Mouse (Mus musculus) left cerebral cortex, adult 9 months (tissue): ENCODE results near the gene Usp6nl.

ENCODE experiments used
- DNase-seq, 2 experiments: peaks; one replicate each; pipeline ENCODE4 v3.0.0; 2022; ENCODE audit warnings: low spot score in 2 of 2

Usp6nl gene

DNA sequence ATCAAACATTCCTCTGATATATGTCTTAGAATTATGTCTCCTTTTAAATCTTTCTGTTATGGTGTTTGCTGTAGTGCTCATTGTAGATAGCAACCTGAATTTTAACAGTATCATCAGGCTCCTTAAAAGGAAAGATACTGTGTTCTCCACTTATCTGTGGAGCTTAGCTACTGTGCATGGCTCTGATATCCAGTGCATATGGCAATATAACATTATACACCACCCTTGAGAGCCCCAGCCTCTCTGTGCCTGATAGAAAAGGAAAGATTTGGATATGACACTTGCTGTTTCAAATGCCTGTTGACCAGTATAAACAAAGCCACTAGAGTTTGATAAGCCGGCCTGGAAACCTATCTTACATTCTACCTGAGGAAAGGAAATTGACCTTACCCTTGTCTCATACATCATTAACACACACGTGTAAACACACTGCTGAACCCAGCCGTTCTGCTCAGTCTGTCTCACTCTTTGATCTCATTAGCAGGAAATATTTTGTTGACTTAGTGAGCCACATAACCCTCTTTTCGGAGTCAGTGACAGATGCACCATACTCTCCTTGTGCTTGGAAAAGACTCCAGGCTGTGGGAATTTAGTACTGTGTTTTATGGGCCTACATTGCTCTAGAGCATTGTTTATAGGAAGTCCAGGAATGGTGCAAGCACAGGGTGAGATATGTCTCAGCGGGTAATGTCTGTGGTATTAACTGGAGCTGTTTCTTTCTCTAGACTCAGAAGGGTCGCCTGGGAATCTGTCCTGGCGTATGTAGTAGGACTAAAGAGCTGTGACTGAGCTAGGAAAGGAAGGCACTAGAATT lies 9.1 kb downstream of the Usp6nl start:
- no peak for DNase-seq

- DNase-seq = no peak
Measured at GRCm38 (mm10) chr2:6333570-6333969, 11.1 kb downstream of the Usp6nl start.

- no peak for DNase-seq
Measured at GRCm38 (mm10) chr2:6334011-6334410, 11.5 kb downstream of the Usp6nl start.

GRCm38 (mm10) chr2:6335032-6335735 lies 12.7 kb downstream of the Usp6nl start:
- DNase-seq = no peak

GRCm38 (mm10) chr2:6336013-6336412 lies 13.5 kb downstream of the Usp6nl start:
- DNase-seq = no peak

- DNase-seq = no peak
Measured at GRCm38 (mm10) chr2:6336649-6337048, 14.2 kb downstream of the Usp6nl start.

DNA sequence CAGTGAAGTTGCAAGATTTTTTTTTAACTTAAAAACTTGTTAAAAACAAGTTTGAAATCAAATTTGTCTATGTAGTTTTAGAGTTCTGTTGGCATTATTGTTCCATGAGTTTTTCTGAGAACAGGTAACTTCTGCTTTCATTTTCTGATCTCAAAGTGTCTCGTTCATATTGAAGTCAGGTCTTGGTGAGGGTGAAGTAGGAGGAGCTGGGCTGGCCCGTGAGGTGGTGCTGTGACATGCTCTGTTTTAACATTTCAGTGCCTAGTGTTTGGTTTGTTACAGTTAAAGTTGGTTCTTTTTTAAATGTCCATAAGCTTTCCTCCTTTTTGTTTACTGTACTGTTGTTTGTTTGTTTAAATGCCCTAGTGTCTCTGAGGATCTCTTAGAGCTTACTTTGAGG lies 15.0 kb downstream of the Usp6nl start:
- DNase-seq = no peak

- DNase-seq = no peak
Measured at GRCm38 (mm10) chr2:6338031-6338629, 15.7 kb downstream of the Usp6nl start.

DNA sequence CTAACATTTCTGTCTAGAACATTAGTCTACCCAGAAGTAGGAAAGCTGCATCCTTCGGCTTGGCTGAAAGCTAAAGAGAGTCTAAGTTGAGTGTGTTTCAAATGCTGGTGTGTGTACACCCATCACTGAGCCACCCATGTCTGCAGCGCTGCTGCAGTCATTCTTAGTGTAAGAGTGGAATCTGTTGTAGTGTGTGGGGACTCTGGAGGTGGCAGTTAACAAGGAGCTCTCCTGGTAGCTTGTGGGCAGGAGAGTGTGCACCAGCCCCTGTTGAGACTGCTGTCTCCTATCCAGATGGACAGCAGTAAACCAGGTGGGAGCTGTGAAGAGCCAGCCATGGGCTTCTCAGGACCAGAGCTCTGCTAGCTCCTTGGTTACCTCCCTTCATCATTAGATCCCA lies 18.0 kb downstream of the Usp6nl start:
- peak in 1 of 2 experiments; percentile 28 for DNase-seq

GRCm38 (mm10) chr2:6341496-6341895 lies 19.0 kb downstream of the Usp6nl start:
- DNase-seq = no peak

DNA sequence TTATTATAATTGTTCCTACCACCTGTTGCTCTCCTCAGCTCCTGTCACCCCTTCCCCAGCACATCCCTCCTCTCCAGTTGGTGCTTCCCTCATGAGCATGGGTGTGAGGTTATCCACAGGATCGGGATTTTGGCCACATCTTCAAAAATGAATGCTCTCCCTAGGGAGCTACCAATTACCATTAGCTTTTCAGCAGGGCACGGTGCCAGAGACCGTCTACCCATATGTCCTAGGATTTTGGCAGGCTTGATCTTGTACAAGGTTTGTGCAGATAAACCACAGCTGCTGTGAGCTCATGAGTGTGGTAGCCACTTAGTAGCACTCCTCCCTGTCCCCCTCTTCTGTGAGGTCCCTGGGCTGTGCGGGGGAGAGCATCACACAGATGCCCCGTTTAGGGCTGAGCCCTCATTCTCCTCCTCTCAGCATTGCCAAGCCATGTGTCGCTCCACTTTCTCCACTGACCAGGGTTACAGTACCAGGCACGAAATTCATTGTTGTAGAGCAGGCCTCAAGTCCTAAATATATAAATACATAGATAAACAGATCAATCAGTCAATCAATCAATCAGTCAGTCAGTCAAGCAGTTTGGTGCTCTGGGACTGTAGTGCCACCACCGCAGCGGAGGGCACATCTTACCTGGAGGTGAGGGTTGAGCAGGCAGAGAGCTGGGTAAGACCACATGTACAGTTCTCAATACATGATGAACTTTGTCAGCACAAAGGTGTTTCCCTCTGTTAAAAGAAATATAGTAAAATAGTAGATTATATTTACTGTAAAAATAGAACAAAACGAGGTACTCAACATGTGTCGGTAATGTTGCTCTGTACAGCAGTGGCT lies 27.0 kb downstream of the Usp6nl start:
- no peak for DNase-seq

- no peak for DNase-seq
Measured at GRCm38 (mm10) chr2:6350164-6350563, 27.7 kb downstream of the Usp6nl start.

DNA sequence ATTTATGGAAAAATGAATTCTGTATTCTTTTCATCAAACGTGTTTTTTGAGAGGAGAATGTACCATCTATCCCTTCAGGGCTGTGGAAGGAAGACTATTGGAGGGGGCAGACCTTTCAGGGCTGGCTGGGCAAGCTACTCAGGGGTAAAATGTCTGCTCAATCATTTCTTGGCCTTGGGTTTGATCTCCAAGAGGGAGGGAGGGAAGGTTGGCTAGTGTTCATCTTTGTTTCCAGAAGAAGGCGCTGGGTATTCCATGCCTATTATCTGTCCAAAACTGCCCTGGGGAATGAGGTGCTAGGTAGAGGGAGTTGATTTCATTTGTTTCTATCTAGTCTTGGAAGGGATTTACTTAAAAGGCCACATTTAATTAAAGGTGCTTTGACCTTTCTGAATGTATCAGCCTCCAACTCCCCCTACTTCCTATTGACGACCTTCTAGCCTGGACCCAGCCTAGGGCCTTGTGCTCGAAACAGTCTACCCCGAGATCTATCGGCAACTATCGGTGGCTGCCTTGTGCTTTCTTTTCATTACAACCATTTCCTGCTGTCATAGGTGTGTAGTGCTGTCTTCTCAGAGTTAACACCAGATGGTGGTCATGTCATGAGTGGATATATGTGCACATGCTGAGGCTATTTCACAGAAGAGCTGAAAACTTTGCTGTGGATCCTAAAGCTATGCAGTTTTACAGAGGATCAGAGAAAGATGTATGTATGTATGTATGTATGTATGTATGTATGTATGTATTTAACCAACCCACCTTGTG lies 28.6 kb downstream of the Usp6nl start:
- no peak for DNase-seq

GRCm38 (mm10) chr2:6352541-6352971 lies 30.1 kb downstream of the Usp6nl start:
- no peak for DNase-seq

- no peak for DNase-seq
Measured at GRCm38 (mm10) chr2:6353060-6353459, 30.6 kb downstream of the Usp6nl start.

DNA sequence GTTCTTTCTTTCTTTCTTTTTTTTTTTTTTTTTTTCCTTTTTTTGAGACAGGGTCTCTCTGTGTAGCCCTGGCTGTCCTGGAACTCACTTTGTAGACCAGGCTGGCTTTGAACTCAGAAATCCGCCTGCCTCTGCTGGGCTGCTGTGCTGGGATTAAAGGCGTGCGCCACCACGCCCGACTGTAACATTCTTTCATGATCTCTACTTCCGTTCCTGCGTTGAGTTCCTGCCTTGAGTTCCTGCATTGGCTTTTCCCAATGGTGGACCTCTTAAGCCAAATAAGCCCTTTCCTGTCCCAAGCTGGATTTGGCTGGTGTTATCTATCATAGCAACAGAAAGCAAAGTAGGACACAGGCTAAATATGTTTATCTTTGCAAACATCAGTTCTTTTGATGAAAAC lies 34.8 kb downstream of the Usp6nl start:
- no peak for DNase-seq

GRCm38 (mm10) chr2:6359645-6360044 lies 37.2 kb downstream of the Usp6nl start:
- no peak for DNase-seq

GRCm38 (mm10) chr2:6363126-6363525 lies 40.7 kb downstream of the Usp6nl start:
- no peak for DNase-seq

- DNase-seq = no peak
Measured at GRCm38 (mm10) chr2:6363922-6364321, 41.5 kb downstream of the Usp6nl start.

DNA sequence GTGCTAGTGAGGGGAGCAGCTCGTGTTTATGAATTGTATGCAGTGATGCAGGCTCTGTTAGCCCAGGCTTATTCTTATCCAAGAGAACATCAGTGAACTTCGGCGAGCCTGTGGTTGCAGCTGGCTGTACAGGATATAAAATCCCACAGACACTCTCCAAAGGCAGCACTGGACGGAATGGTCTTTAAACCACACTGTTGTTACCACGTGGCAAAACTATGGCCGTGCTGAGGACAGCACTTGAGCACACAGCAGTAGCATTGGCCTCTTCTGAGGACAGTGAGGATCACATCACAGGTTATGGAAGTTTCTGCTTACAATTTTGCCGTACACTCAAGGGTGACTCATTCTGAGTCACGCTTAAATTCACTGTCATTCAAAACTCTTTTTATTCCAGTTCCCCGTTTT lies 44.1 kb downstream of the Usp6nl start:
- no peak for DNase-seq

GRCm38 (mm10) chr2:6366973-6367372 lies 44.5 kb downstream of the Usp6nl start:
- DNase-seq = no peak
